Mouse (Mus musculus) testis, adult 2 months (tissue): ENCODE measurements around the gene Cpn1. TPM values are rescaled to one million over a fixed set of nuclear protein-coding genes. Genes with fewer than 3 reads are reported as not detected.

Experiments
- H3K27ac ChIP-seq: fragments of 200-500 bp; 2 replicates; pipeline ENCODE4 v1.5.1; 2012; ENCODE audit warnings: low read depth, low read length; ENCODE audit not compliant: control insufficient read depth, insufficient read depth
- H3K27me3 ChIP-seq: fragments of 200-500 bp; 2 replicates; pipeline ENCODE4 v1.6.1; 2012; ENCODE audit warnings: mild to moderate bottlenecking, low read length, moderate library complexity; ENCODE audit not compliant: control insufficient read depth, insufficient read depth
- H3K36me3 ChIP-seq: fragments of 200-500 bp; 2 replicates; pipeline ENCODE4 v1.6.1; 2012; ENCODE audit warnings: mild to moderate bottlenecking, low read length; ENCODE audit not compliant: control insufficient read depth, insufficient read depth
- H3K4me1 ChIP-seq: fragments of 200-500 bp; 2 replicates; pipeline ENCODE4 v1.6.1; 2012; ENCODE audit warnings: low read length; ENCODE audit not compliant: control insufficient read depth, insufficient read depth
- H3K4me3 ChIP-seq: fragments of 200-500 bp; 2 replicates; pipeline ENCODE4 v1.5.1; 2012; ENCODE audit warnings: low read depth, mild to moderate bottlenecking, low read length, moderate library complexity, mixed read lengths; ENCODE audit not compliant: control insufficient read depth
- CTCF ChIP-seq: fragments of 200-500 bp; IDR thresholded peaks from 2 replicates; pipeline ENCODE4 v1.5.1; 2012; ENCODE audit warnings: low read depth, mild to moderate bottlenecking, inconsistent platforms, low read length, moderate library complexity; ENCODE audit not compliant: control insufficient read depth, insufficient read depth, insufficient replicate concordance
- POLR2A ChIP-seq: fragments of 200-500 bp; IDR thresholded peaks from 2 replicates; pipeline ENCODE4 v1.6.1; 2012; ENCODE audit warnings: low read depth, mild to moderate bottlenecking, inconsistent platforms, low read length, moderate library complexity; ENCODE audit not compliant: control insufficient read depth
- polyA plus RNA-seq: library from polyadenylated mRNA; depleted of rRNA; stranded (reverse); fragments of >200 nt; gene quantifications from 2 replicates; pipeline ENCODE4 v1.2.3, GENCODE M21; 2012

The Cpn1 gene
- polyA plus RNA-seq, 1 experiment, result 6.5 TPM

GRCm38 (mm10) chr19:43939769-43940689 is 46.3 kb downstream of the Cpn1 start, which contains the start of gene Dnmbp:
Dnmbp (minus strand) TSS chr19:43940191.
- no peaks in the 10 kb centered on the region; the same call in 1 of the 2 replicates for H3K27me3 ChIP-seq
- TF ChIP-seq POLR2A, result peak; percentile 37; the same call in 1 of the 2 replicates
- TF ChIP-seq CTCF, result peak; percentile 74
- H3K4me3 ChIP-seq, result peak within 1 kb of the TSS; percentile 86
- H3K27ac ChIP-seq, result peak within 1 kb of the TSS; percentile 70
- H3K4me1 ChIP-seq, result peaks cover 5% of the 10 kb centered on the region
- no peaks in the 10 kb centered on the region for H3K36me3 ChIP-seq

GRCm38 (mm10) chr19:43939171-43939768 is 47.1 kb downstream of the Cpn1 start:
- Histone ChIP-seq H3K4me1 (peaks cover 5% of the 10 kb centered on the region), H3K27ac (peak overlapping the region; percentile 70), H3K36me3 (no peaks in the 10 kb centered on the region), H3K4me3 (peak overlapping the region; percentile 86), H3K27me3 (no peaks in the 10 kb centered on the region; the same call in 1 of the 2 replicates)
- TF ChIP-seq POLR2A (no peak), CTCF (no peak)

DNA sequence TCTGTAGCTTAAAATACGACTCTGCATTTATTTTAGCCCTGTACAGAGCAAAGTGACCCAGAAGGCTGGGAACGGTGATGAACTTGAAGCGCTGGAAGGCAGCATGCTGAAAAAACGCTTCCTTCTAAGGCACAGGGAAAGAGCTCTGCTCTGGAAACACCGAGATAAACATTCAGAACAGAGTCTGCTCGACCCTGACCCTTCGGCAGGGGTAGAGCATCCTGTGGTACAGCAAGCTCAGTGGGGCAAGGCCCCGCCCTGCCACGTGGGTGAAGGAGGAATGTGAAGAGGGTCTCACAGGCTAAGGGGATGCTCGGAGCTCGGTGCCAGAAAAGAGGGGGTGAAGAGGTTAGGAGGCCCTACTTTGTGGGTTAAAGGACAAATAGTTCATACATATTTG is 48.0 kb downstream of the Cpn1 start:
- Histone ChIP-seq H3K27me3 (no peaks in the 10 kb centered on the region; the same call in 1 of the 2 replicates), H3K27ac (peak overlapping the region; percentile 16; the same call in 1 of the 2 replicates), H3K4me3 (no peak overlapping the region), H3K36me3 (no peaks in the 10 kb centered on the region), H3K4me1 (peaks cover 5% of the 10 kb centered on the region)
- TF ChIP-seq CTCF (no peak), POLR2A (no peak)

DNA sequence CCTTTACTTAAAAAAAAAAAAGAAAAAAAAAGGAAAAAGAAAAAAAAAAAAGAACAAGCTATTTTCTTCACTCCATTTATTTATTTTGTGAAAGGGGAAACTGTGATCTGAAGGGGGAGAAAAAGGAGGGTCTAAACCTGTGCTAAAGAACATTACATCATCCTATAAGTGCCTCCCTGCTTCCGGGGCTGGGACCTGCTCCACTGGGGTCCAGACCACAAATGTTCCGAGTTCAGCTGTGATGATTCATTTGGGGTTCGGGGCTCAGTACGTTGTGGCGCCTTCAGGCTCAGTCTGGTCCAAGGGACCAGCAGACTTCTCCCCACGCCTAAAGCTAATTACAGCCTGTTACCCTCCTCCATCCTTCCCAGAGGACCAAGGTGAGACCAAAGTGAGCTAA is 55.4 kb downstream of the Cpn1 start:
- TF ChIP-seq POLR2A, result no peak
- TF ChIP-seq CTCF, result no peak
- Histone ChIP-seq H3K4me3 (no peak overlapping the region), H3K4me1 (peaks cover 13% of the 10 kb centered on the region), H3K27me3 (no peaks in the 10 kb centered on the region), H3K36me3 (no peaks in the 10 kb centered on the region), H3K27ac (peak overlapping the region; percentile 25; the same call in 1 of the 2 replicates)

GRCm38 (mm10) chr19:43930366-43930765 is 56.0 kb downstream of the Cpn1 start:
- peak overlapping the region; percentile 9; the same call in 1 of the 2 replicates for H3K27ac ChIP-seq
- H3K4me3 ChIP-seq, result no peak overlapping the region

GRCm38 (mm10) chr19:43929869-43930268 is 56.5 kb downstream of the Cpn1 start:
- Histone ChIP-seq H3K4me1 (peaks cover 13% of the 10 kb centered on the region), H3K27ac (peak overlapping the region; percentile 9; the same call in 1 of the 2 replicates), H3K36me3 (no peaks in the 10 kb centered on the region), H3K4me3 (no peak overlapping the region), H3K27me3 (no peaks in the 10 kb centered on the region)
- TF ChIP-seq POLR2A (no peak), CTCF (no peak)

More at GRCm38 (mm10) chr19:43930366-43930765, 56.0 kb downstream of the Cpn1 start:
- TF ChIP-seq CTCF, result no peak
- peaks cover 13% of the 10 kb centered on the region for H3K4me1 ChIP-seq
- no peaks in the 10 kb centered on the region for H3K27me3 ChIP-seq
- no peaks in the 10 kb centered on the region for H3K36me3 ChIP-seq

- no peaks in the 10 kb centered on the region for H3K36me3 ChIP-seq
- no peak overlapping the region for H3K4me3 ChIP-seq
- H3K27me3 ChIP-seq, result no peaks in the 10 kb centered on the region
- H3K27ac ChIP-seq, result peak overlapping the region; percentile 57
- H3K4me1 ChIP-seq, result peaks cover 13% of the 10 kb centered on the region
- TF ChIP-seq POLR2A (no peak), CTCF (no peak)
These were observed 58.4 kb downstream of the Cpn1 start for GRCm38 (mm10) chr19:43927967-43928366.
